Mouse (Mus musculus) forebrain, embryonic 11.5 days (tissue): Measurements from ENCODE around the gene Ppp1r2. TPM values are rescaled to one million over a fixed set of nuclear protein-coding genes. Genes with fewer than 3 reads are reported as not detected.
"Not testable (repeated sequence)": the region's sequence is repeated elsewhere in the genome, so short reads cannot be mapped to it uniquely, and the experiment has no call there.

Experiments used
- ATAC-seq: fragments of 200-750 bp; cut with Nextera tagmentation; replicated peaks from 2 replicates; pipeline ENCODE4 v1.8.0; 2017; ENCODE audit warnings: moderate TSS enrichment; ENCODE audit not compliant: low FRiP score
- DNase-seq: peaks from one replicate; pipeline ENCODE4 v3.0.0-alpha.2; 2017; ENCODE audit warnings: low spot score
- H3K27ac ChIP-seq: fragments of 300-500 bp; sonication (generic); 2 replicates; pipeline ENCODE4 v1.5.1; 2014; ENCODE audit warnings: low read depth, low read length
- H3K27me3 ChIP-seq: fragments of 300-500 bp; sonication (generic); 2 replicates; pipeline ENCODE4 v1.6.1; 2014; ENCODE audit warnings: mild to moderate bottlenecking, low read length, mixed read lengths; ENCODE audit not compliant: control insufficient read depth, insufficient read depth
- H3K36me3 ChIP-seq: fragments of 300-500 bp; sonication (generic); 2 replicates; pipeline ENCODE4 v1.6.1; 2014; ENCODE audit warnings: mild to moderate bottlenecking, low read length, moderate library complexity, mixed read lengths; ENCODE audit not compliant: control insufficient read depth, insufficient read depth
- H3K4me1 ChIP-seq: fragments of 300-500 bp; sonication (generic); replicated peaks from 2 replicates; pipeline ENCODE4 v1.6.1; 2014; ENCODE audit warnings: low read length, mixed read lengths; ENCODE audit not compliant: control insufficient read depth, insufficient read depth
- H3K4me2 ChIP-seq: fragments of 300-500 bp; sonication (generic); 2 replicates; pipeline ENCODE4 v1.6.1; 2014; ENCODE audit warnings: low read depth, mild to moderate bottlenecking, low read length, moderate library complexity, mixed read lengths; ENCODE audit not compliant: severe bottlenecking
- H3K4me3 ChIP-seq: fragments of 300-500 bp; sonication (generic); 2 replicates; pipeline ENCODE4 v1.5.1; 2014; ENCODE audit warnings: low read depth, low read length
- H3K9ac ChIP-seq: fragments of 300-500 bp; sonication (generic); 2 replicates; pipeline ENCODE4 v1.6.1; 2014; ENCODE audit warnings: low read length
- H3K9me3 ChIP-seq: fragments of 300-500 bp; sonication (generic); 2 replicates; pipeline ENCODE4 v1.6.1; 2016; ENCODE audit warnings: low read length, mixed read lengths; ENCODE audit not compliant: control insufficient read depth
- WGBS: fragments of 180-500 bp; shearing (Covaris S2); extraction: QIAGEN DNeasy Blood & Tissue Kit; methylation state at CpG from one replicate; pipeline ENCODE4 v1.1.7; 2014; 5-methylcytosine and 5-hydroxymethylcytosine counted together
- polyA plus RNA-seq: library from polyadenylated mRNA; unstranded; fragments of >200 nt; fragmentation: Nextera tagmentation; extraction: Ambion mirVana; gene quantifications from 2 replicates; pipeline ENCODE4 v1.2.1, GENCODE M21; 2014

The Ppp1r2 gene
- 109 and 110 TPM in 2 replicates for polyA plus RNA-seq

- ATAC-seq (peak; percentile 98), DNase-seq (peak; percentile 97)
- WGBS: under 1% methylated on average over 75 of the region's 83 CpGs
- Histone ChIP-seq H3K9ac (peak within 1 kb of the TSS; percentile 95), H3K4me1 (peaks cover 6% of the 10 kb centered on the region; the same call in 1 of the 2 replicates), H3K27ac (peak within 1 kb of the TSS; percentile 84), H3K36me3 (no peaks in the 10 kb centered on the region), H3K27me3 (no peaks in the 10 kb centered on the region), H3K9me3 (no peaks in the 10 kb centered on the region), H3K4me3 (peak within 1 kb of the TSS; percentile 84), H3K4me2 (peak within 1 kb of the TSS; percentile 58)
Measured at GRCm38 (mm10) chr16:31274674-31275460, at the start of gene Ppp1r2. Gene Ppp1r2, minus strand, starts transcription at chr16:31275277.

- 48% methylated on average over 4 of the region's 4 CpGs for WGBS
- Histone ChIP-seq H3K9me3 (no peaks in the 10 kb centered on the region), H3K4me1 (peaks cover 5% of the 10 kb centered on the region; the same call in 1 of the 2 replicates), H3K9ac (no peak overlapping the region), H3K36me3 (no peaks in the 10 kb centered on the region), H3K27me3 (no peaks in the 10 kb centered on the region), H3K4me3 (no peak overlapping the region), H3K4me2 (no peak overlapping the region), H3K27ac (no peak overlapping the region; the same call in 1 of the 2 replicates)
- no peak for DNase-seq
- ATAC-seq: 0 out of 2 replicates have a peak, but pooled peaks have one; percentile 42
Measured at GRCm38 (mm10) chr16:31321501-31321900, 46.4 kb upstream of the Ppp1r2 start.

GRCm38 (mm10) chr16:31320954-31321353 lies 45.9 kb upstream of the Ppp1r2 start:
- Histone ChIP-seq H3K9me3 (no peaks in the 10 kb centered on the region), H3K27me3 (no peaks in the 10 kb centered on the region), H3K9ac (no peak overlapping the region), H3K27ac (no peak overlapping the region), H3K36me3 (no peaks in the 10 kb centered on the region), H3K4me2 (no peak overlapping the region), H3K4me3 (no peak overlapping the region), H3K4me1 (peaks cover 5% of the 10 kb centered on the region; the same call in 1 of the 2 replicates)
- no peak for ATAC-seq
- DNase-seq: no peak
- WGBS: 44% methylated on average over 7 of the region's 7 CpGs

- not testable (repeated sequence) for H3K27me3 ChIP-seq, H3K9ac ChIP-seq, H3K27ac ChIP-seq, DNase-seq, H3K4me2 ChIP-seq, H3K36me3 ChIP-seq, H3K9me3 ChIP-seq, H3K4me3 ChIP-seq, ATAC-seq, H3K4me1 ChIP-seq
- WGBS: 77% methylated on average over 3 of the region's 3 CpGs
Measured at GRCm38 (mm10) chr16:31319723-31320122, 44.6 kb upstream of the Ppp1r2 start.

GRCm38 (mm10) chr16:31319316-31319715 lies 44.2 kb upstream of the Ppp1r2 start:
- H3K4me2 ChIP-seq: no peak overlapping the region
- 68% methylated on average over 4 of the region's 4 CpGs for WGBS

GRCm38 (mm10) chr16:31318418-31318817 lies 43.3 kb upstream of the Ppp1r2 start:
- H3K9me3 ChIP-seq: no peaks in the 10 kb centered on the region
- no peaks in the 10 kb centered on the region for H3K36me3 ChIP-seq
- peaks cover 10% of the 10 kb centered on the region; the same call in 1 of the 2 replicates for H3K4me1 ChIP-seq
- H3K4me2 ChIP-seq: no peak overlapping the region
- WGBS: 86% methylated on average over 2 of the region's 2 CpGs
- no peak overlapping the region for H3K4me3 ChIP-seq
- H3K9ac ChIP-seq: no peak overlapping the region
- no peak for ATAC-seq
- H3K27me3 ChIP-seq: no peaks in the 10 kb centered on the region
- no peak overlapping the region for H3K27ac ChIP-seq
- no peak for DNase-seq

More at GRCm38 (mm10) chr16:31319316-31319715, 44.2 kb upstream of the Ppp1r2 start:
- Histone ChIP-seq H3K27me3 (no peaks in the 10 kb centered on the region), H3K9ac (no peak overlapping the region), H3K9me3 (no peaks in the 10 kb centered on the region), H3K4me3 (no peak overlapping the region), H3K4me1 (peaks cover 8% of the 10 kb centered on the region; the same call in 1 of the 2 replicates), H3K27ac (no peak overlapping the region), H3K36me3 (no peaks in the 10 kb centered on the region)
- ATAC-seq (no peak), DNase-seq (no peak)

- H3K4me1 ChIP-seq, H3K36me3 ChIP-seq, H3K4me3 ChIP-seq, H3K27me3 ChIP-seq, H3K27ac ChIP-seq, H3K9ac ChIP-seq, DNase-seq, H3K9me3 ChIP-seq, H3K4me2 ChIP-seq, ATAC-seq: not testable (repeated sequence)
- 68% methylated on average over 12 of the region's 12 CpGs for WGBS
Measured at GRCm38 (mm10) chr16:31316246-31317143, 41.4 kb upstream of the Ppp1r2 start.

GRCm38 (mm10) chr16:31315294-31315693 lies 40.2 kb upstream of the Ppp1r2 start:
- Histone ChIP-seq H3K9ac (no peak overlapping the region), H3K4me3 (no peak overlapping the region), H3K27ac (no peak overlapping the region), H3K27me3 (no peaks in the 10 kb centered on the region), H3K36me3 (no peaks in the 10 kb centered on the region), H3K9me3 (no peaks in the 10 kb centered on the region), H3K4me1 (0 out of 2 replicates have a peak, but pooled peaks cover 5% of the 10 kb centered on the region), H3K4me2 (no peak overlapping the region)
- ATAC-seq (no peak), DNase-seq (no peak)
- WGBS: 73% methylated on average over 4 of the region's 4 CpGs
